Mouse (Mus musculus): ENCODE measurements at regions not wholly inside any gene's neighbourhood (a gene's known extent, or its start where the extent isn't known, plus 50 kb on each side); places are given as distances from the start of the nearest gene placed in this dataset.

GRCm38 (mm10) chr12:7445238-7445637 lies 532.2 kb upstream of the Apob start:
- WGBS = 85% methylated on average over 2 of the region's 2 CpGs
- no peaks in the 10 kb centered on the region for H3K27me3 ChIP-seq (ENCODE audit: control insufficient read depth, insufficient read depth, low read length)
- H3K27ac ChIP-seq (replicated peaks; ENCODE audit: insufficient read depth, low read depth, low read length) = no peak overlapping the region
- no peak for TF ChIP-seq CTCF (IDR thresholded peaks at IDR 0.05; ENCODE audit: low read depth, low read length)
- TF ChIP-seq POLR2A (IDR thresholded peaks at IDR 0.05; ENCODE audit: extremely low read depth, insufficient read depth, low read length) = no peak
- H3K4me3 ChIP-seq (ENCODE audit: insufficient read depth, low read depth, low read length) = no peak overlapping the region
- no peaks in the 10 kb centered on the region for H3K4me1 ChIP-seq (ENCODE audit: control insufficient read depth, insufficient read depth, low read length)
- DNase-seq (ENCODE audit: extremely low read depth, low read depth, low spot score) = no peak
- no peaks in the 10 kb centered on the region for H3K79me2 ChIP-seq (ENCODE audit: control insufficient read depth, insufficient read depth, low read length)
- no peaks in the 10 kb centered on the region for H3K36me3 ChIP-seq (ENCODE audit: control insufficient read depth, insufficient read depth, low read length)
- no peak overlapping the region for H3K9ac ChIP-seq (ENCODE audit: low read depth, low read length)

DNA sequence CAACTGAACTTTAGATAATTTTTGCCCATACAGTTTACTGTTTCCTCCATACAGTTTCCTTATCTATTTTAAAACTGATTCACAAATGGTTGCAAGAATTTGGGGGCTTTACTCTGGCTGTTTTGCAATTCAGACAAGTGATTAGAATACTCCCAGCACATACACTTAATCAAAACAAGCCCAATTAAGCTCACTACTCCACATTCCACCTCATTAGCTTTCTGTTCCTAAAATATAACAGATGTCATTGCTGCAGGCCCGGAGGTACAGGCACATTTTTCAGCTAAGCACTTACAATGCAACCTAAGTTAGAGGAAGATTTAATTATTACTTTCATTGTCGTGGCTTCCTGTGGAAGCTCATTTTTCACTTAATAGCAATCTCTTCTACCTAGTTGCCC lies 526.9 kb upstream of the Apob start:
- TF ChIP-seq POLR2A (IDR thresholded peaks at IDR 0.05; ENCODE audit: extremely low read depth, insufficient read depth, low read length) (no peak), CTCF (IDR thresholded peaks at IDR 0.05; ENCODE audit: low read depth, low read length) (no peak)
- no peaks in the 10 kb centered on the region for H3K4me1 ChIP-seq (ENCODE audit: control insufficient read depth, insufficient read depth, low read length)
- H3K4me3 ChIP-seq (ENCODE audit: insufficient read depth, low read depth, low read length) = no peak overlapping the region
- 65% methylated on average over 2 of the region's 2 CpGs for WGBS
- no peaks in the 10 kb centered on the region for H3K27me3 ChIP-seq (ENCODE audit: control insufficient read depth, insufficient read depth, low read length)
- H3K27ac ChIP-seq (replicated peaks; ENCODE audit: insufficient read depth, low read depth, low read length) = no peak overlapping the region
- H3K79me2 ChIP-seq (ENCODE audit: control insufficient read depth, insufficient read depth, low read length) = no peaks in the 10 kb centered on the region
- no peak for DNase-seq (ENCODE audit: extremely low read depth, low read depth, low spot score)
- no peak overlapping the region for H3K9ac ChIP-seq (ENCODE audit: low read depth, low read length)
- H3K36me3 ChIP-seq (ENCODE audit: control insufficient read depth, insufficient read depth, low read length) = no peaks in the 10 kb centered on the region

- no peak overlapping the region for H3K27ac ChIP-seq (replicated peaks; ENCODE audit: insufficient read depth, low read depth, low read length)
- no peak for TF ChIP-seq POLR2A (IDR thresholded peaks at IDR 0.05; ENCODE audit: extremely low read depth, insufficient read depth, low read length)
- no peak for TF ChIP-seq CTCF (IDR thresholded peaks at IDR 0.05; ENCODE audit: low read depth, low read length)
- H3K4me1 ChIP-seq (ENCODE audit: control insufficient read depth, insufficient read depth, low read length) = no peaks in the 10 kb centered on the region
- no peak overlapping the region for H3K4me3 ChIP-seq (ENCODE audit: insufficient read depth, low read depth, low read length)
- DNase-seq (ENCODE audit: extremely low read depth, low read depth, low spot score) = no peak
- no peaks in the 10 kb centered on the region for H3K79me2 ChIP-seq (ENCODE audit: control insufficient read depth, insufficient read depth, low read length)
- H3K9ac ChIP-seq (ENCODE audit: low read depth, low read length) = no peak overlapping the region
- no peaks in the 10 kb centered on the region for H3K27me3 ChIP-seq (ENCODE audit: control insufficient read depth, insufficient read depth, low read length)
- WGBS = 73% methylated on average over 5 of the region's 5 CpGs
- H3K36me3 ChIP-seq (ENCODE audit: control insufficient read depth, insufficient read depth, low read length) = no peaks in the 10 kb centered on the region
Observed at GRCm38 (mm10) chr12:7457036-7457435, 520.4 kb upstream of the Apob start.

DNA sequence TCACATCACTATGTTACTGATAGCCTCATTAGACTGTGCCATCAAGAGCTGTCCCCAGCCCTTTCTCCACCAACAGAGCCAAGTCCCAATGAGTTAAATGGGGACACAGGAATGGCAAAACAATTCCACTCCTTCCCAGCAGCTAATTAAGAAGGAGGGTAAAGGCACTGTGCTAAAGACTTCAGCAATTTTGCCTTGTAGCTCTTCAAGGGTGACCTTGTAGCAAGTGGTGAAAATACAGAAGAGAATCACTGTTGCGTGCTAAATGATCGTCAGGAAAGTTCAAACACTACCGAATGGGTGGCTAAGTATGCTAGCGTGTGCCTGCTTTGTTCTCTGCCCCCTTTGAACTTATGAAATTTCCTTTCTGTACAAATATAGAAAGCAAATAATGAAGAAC lies 519.9 kb upstream of the Apob start:
- Histone ChIP-seq H3K36me3 (ENCODE audit: control insufficient read depth, insufficient read depth, low read length) (no peaks in the 10 kb centered on the region), H3K79me2 (ENCODE audit: control insufficient read depth, insufficient read depth, low read length) (no peaks in the 10 kb centered on the region), H3K27ac (replicated peaks; ENCODE audit: insufficient read depth, low read depth, low read length) (no peak overlapping the region), H3K4me1 (ENCODE audit: control insufficient read depth, insufficient read depth, low read length) (no peaks in the 10 kb centered on the region), H3K9ac (ENCODE audit: low read depth, low read length) (no peak overlapping the region), H3K4me3 (ENCODE audit: insufficient read depth, low read depth, low read length) (no peak overlapping the region), H3K27me3 (ENCODE audit: control insufficient read depth, insufficient read depth, low read length) (no peaks in the 10 kb centered on the region)
- no peak for TF ChIP-seq CTCF (IDR thresholded peaks at IDR 0.05; ENCODE audit: low read depth, low read length)
- no peak for TF ChIP-seq POLR2A (IDR thresholded peaks at IDR 0.05; ENCODE audit: extremely low read depth, insufficient read depth, low read length)
- no peak for DNase-seq (ENCODE audit: extremely low read depth, low read depth, low spot score)
- 91% methylated on average over 4 of the region's 4 CpGs for WGBS

DNA sequence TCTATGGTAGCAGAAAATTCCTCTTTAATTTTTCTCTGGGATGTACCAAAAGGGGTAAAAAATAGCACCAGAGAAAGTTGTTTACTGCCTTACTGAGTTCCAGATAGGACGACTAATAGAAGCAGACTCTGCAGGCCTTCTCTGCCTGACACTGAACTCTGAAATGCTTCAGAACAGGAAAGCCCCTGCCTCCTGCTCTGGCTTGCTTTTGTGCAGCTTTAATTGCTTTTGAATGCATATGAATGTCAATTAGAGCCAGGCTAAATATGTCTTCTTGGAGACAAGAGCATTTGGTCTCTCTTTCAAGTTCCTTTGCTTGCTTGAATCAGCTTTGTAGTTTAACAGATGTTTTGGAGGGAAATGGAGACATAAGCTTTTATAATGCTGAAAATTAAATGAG lies 512.5 kb upstream of the Apob start:
- TF ChIP-seq CTCF (IDR thresholded peaks at IDR 0.05; ENCODE audit: low read depth, low read length) (no peak), POLR2A (IDR thresholded peaks at IDR 0.05; ENCODE audit: extremely low read depth, insufficient read depth, low read length) (no peak)
- Histone ChIP-seq H3K9ac (ENCODE audit: low read depth, low read length) (no peak overlapping the region), H3K36me3 (ENCODE audit: control insufficient read depth, insufficient read depth, low read length) (no peaks in the 10 kb centered on the region), H3K27me3 (ENCODE audit: control insufficient read depth, insufficient read depth, low read length) (no peaks in the 10 kb centered on the region), H3K4me3 (ENCODE audit: insufficient read depth, low read depth, low read length) (no peak overlapping the region), H3K27ac (replicated peaks; ENCODE audit: insufficient read depth, low read depth, low read length) (no peak overlapping the region), H3K4me1 (ENCODE audit: control insufficient read depth, insufficient read depth, low read length) (no peaks in the 10 kb centered on the region), H3K79me2 (ENCODE audit: control insufficient read depth, insufficient read depth, low read length) (no peaks in the 10 kb centered on the region)
- 24% methylated on average over 1 of the region's 1 CpGs for WGBS
- no peak for DNase-seq (ENCODE audit: extremely low read depth, low read depth, low spot score)

DNA sequence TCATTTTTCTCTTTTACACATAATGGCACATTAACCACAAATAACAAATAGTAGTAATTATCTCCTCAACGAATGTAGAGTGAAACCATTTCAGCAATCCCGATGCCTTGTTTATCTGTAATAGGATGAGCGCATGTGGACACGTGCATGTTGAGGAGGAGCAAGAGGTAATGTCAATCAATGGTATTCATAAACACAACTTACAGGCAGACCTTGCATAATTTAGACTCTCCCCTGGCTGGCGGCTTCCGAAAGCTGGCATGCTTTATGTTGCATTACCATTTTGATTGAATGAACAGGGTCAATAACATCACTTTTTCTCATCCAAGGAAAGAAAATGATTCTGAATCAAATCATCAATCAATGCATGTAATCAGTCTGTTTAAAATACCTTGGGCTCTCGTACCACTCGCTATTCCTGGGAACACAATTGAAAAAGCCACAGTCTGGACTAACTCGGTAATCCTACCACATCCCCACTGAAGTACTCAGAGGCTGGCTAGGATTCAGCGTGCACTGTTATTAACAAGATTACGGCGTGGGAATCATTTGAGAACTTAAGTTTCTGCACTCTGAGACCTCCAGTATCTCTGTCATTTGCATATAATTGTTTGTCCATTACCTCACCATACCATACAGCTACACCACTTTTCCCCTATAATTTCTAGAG lies 464.7 kb upstream of the Apob start:
- no peak for DNase-seq (ENCODE audit: extremely low read depth, low read depth, low spot score)
- no peak overlapping the region for H3K9ac ChIP-seq (ENCODE audit: low read depth, low read length)
- H3K4me3 ChIP-seq (ENCODE audit: insufficient read depth, low read depth, low read length) = no peak overlapping the region
- WGBS = 87% methylated on average over 12 of the region's 12 CpGs
- TF ChIP-seq CTCF (IDR thresholded peaks at IDR 0.05; ENCODE audit: low read depth, low read length) (no peak), POLR2A (IDR thresholded peaks at IDR 0.05; ENCODE audit: extremely low read depth, insufficient read depth, low read length) (no peak)
- H3K27me3 ChIP-seq (ENCODE audit: control insufficient read depth, insufficient read depth, low read length) = no peaks in the 10 kb centered on the region
- no peaks in the 10 kb centered on the region for H3K4me1 ChIP-seq (ENCODE audit: control insufficient read depth, insufficient read depth, low read length)
- H3K36me3 ChIP-seq (ENCODE audit: control insufficient read depth, insufficient read depth, low read length) = no peaks in the 10 kb centered on the region
- no peak overlapping the region for H3K27ac ChIP-seq (replicated peaks; ENCODE audit: insufficient read depth, low read depth, low read length)
- H3K79me2 ChIP-seq (ENCODE audit: control insufficient read depth, insufficient read depth, low read length) = no peaks in the 10 kb centered on the region

All from liver, adult 2 months (tissue).